Mouse (Mus musculus) myocyte (in vitro differentiated cells): ENCODE measurements around the gene Slc6a17.

ENCODE experiments used
- E2F4 ChIP-seq: IDR thresholded peaks from one replicate; pipeline ENCODE4 v1.6.1; 2011; ENCODE audit warnings: mild to moderate bottlenecking, control low read depth, moderate library complexity; ENCODE audit not compliant: insufficient read depth
- POLR2AphosphoS2 ChIP-seq: IDR thresholded peaks from one replicate; pipeline ENCODE4 v1.6.1; 2011; ENCODE audit warnings: low read depth, control low read depth; ENCODE audit not compliant: insufficient read length

- TF ChIP-seq POLR2AphosphoS2: no peak
- TF ChIP-seq E2F4: no peak
Observed at GRCm38 (mm10) chr3:107558740-107559139, 40.9 kb upstream of the Slc6a17 start.
